Mouse (Mus musculus): ENCODE data around the gene Gcgr.
"Not testable (repeated sequence)": the region's sequence is repeated elsewhere in the genome, so short reads cannot be mapped to it uniquely, and the experiment has no call there.

Gcgr gene

GRCm38 (mm10) chr11:120501018-120501417 is 29.5 kb upstream of the Gcgr start:
- in situ Hi-C loops (cut with MboI; ENCODE audit: low pct_unique_long_range_greater_than_20kb in 1 of 2, low sequenced_read_pairs in 2 of 2, unreplicated experiment in 1 of 2), result no loop called here

GRCm38 (mm10) chr11:120501701-120502100 is 28.8 kb upstream of the Gcgr start:
- in situ Hi-C loops (cut with MboI; ENCODE audit: low pct_unique_long_range_greater_than_20kb in 1 of 2, low sequenced_read_pairs in 2 of 2, unreplicated experiment in 1 of 2), result no loop called here

GRCm38 (mm10) chr11:120505661-120506060 is 24.8 kb upstream of the Gcgr start:
- in situ Hi-C loops (cut with MboI; ENCODE audit: low pct_unique_long_range_greater_than_20kb in 1 of 2, low sequenced_read_pairs in 2 of 2, unreplicated experiment in 1 of 2), result no loop called here

- in situ Hi-C loops (cut with MboI; ENCODE audit: low pct_unique_long_range_greater_than_20kb in 1 of 2, low sequenced_read_pairs in 2 of 2, unreplicated experiment in 1 of 2), result no loop called here
Observed at GRCm38 (mm10) chr11:120506899-120507298, 23.6 kb upstream of the Gcgr start.

- in situ Hi-C loops (cut with MboI; ENCODE audit: low pct_unique_long_range_greater_than_20kb in 1 of 2, low sequenced_read_pairs in 2 of 2, unreplicated experiment in 1 of 2), result no loop called here
Observed at GRCm38 (mm10) chr11:120507611-120508289, 22.7 kb upstream of the Gcgr start.

- in situ Hi-C loops (cut with MboI; ENCODE audit: low pct_unique_long_range_greater_than_20kb in 1 of 2, low sequenced_read_pairs in 2 of 2, unreplicated experiment in 1 of 2), result no loop called here
Observed at GRCm38 (mm10) chr11:120508290-120508870, 22.1 kb upstream of the Gcgr start.

GRCm38 (mm10) chr11:120509940-120510339 is 20.6 kb upstream of the Gcgr start:
- in situ Hi-C loops (cut with MboI; ENCODE audit: low pct_unique_long_range_greater_than_20kb in 1 of 2, low sequenced_read_pairs in 2 of 2, unreplicated experiment in 1 of 2), result no loop called here

GRCm38 (mm10) chr11:120510375-120511030 is 20.0 kb upstream of the Gcgr start:
- in situ Hi-C loops (cut with MboI; ENCODE audit: low pct_unique_long_range_greater_than_20kb in 1 of 2, low sequenced_read_pairs in 2 of 2, unreplicated experiment in 1 of 2), result no loop called here

- in situ Hi-C loops (cut with MboI; ENCODE audit: low pct_unique_long_range_greater_than_20kb in 1 of 2, low sequenced_read_pairs in 2 of 2, unreplicated experiment in 1 of 2), result no loop called here
Observed at GRCm38 (mm10) chr11:120512790-120513453, 17.6 kb upstream of the Gcgr start.

- in situ Hi-C loops (cut with MboI; ENCODE audit: low pct_unique_long_range_greater_than_20kb in 1 of 2, low sequenced_read_pairs in 2 of 2, unreplicated experiment in 1 of 2), result not testable (repeated sequence)
Observed at GRCm38 (mm10) chr11:120514262-120514661, 16.2 kb upstream of the Gcgr start.

- in situ Hi-C loops (cut with MboI; ENCODE audit: low pct_unique_long_range_greater_than_20kb in 1 of 2, low sequenced_read_pairs in 2 of 2, unreplicated experiment in 1 of 2), result loop anchor here in 1 of 2 experiments (5.0 kb wide), 1 partner anchor 47 kb away; no protein-coding TSS in a partner anchor
Observed at GRCm38 (mm10) chr11:120515611-120516010, 14.9 kb upstream of the Gcgr start.

GRCm38 (mm10) chr11:120517147-120517546 is 13.4 kb upstream of the Gcgr start:
- in situ Hi-C loops (cut with MboI; ENCODE audit: low pct_unique_long_range_greater_than_20kb in 1 of 2, low sequenced_read_pairs in 2 of 2, unreplicated experiment in 1 of 2), result loop anchor here in 1 of 2 experiments (5.0 kb wide), 1 partner anchor 45 kb away; no protein-coding TSS in a partner anchor

- in situ Hi-C loops (cut with MboI; ENCODE audit: low pct_unique_long_range_greater_than_20kb in 1 of 2, low sequenced_read_pairs in 2 of 2, unreplicated experiment in 1 of 2), result loop anchor here in 1 of 2 experiments (5.0 kb wide), 1 partner anchor 44 kb away; no protein-coding TSS in a partner anchor
Observed at GRCm38 (mm10) chr11:120518027-120518426, 12.5 kb upstream of the Gcgr start.

GRCm38 (mm10) chr11:120518558-120518957 is 11.9 kb upstream of the Gcgr start:
- in situ Hi-C loops (cut with MboI; ENCODE audit: low pct_unique_long_range_greater_than_20kb in 1 of 2, low sequenced_read_pairs in 2 of 2, unreplicated experiment in 1 of 2), result loop anchor here in 1 of 2 experiments (5.0 kb wide), 1 partner anchor 44 kb away; no protein-coding TSS in a partner anchor

- in situ Hi-C loops (cut with MboI; ENCODE audit: low pct_unique_long_range_greater_than_20kb in 1 of 2, low sequenced_read_pairs in 2 of 2, unreplicated experiment in 1 of 2), result loop anchor here in 1 of 2 experiments (5.0 kb wide), 1 partner anchor 43 kb away; no protein-coding TSS in a partner anchor
Observed at GRCm38 (mm10) chr11:120519738-120520137, 10.8 kb upstream of the Gcgr start.

GRCm38 (mm10) chr11:120520498-120520897 is 10.0 kb upstream of the Gcgr start:
- in situ Hi-C loops (cut with MboI; ENCODE audit: low pct_unique_long_range_greater_than_20kb in 1 of 2, low sequenced_read_pairs in 2 of 2, unreplicated experiment in 1 of 2), result no loop called here

- in situ Hi-C loops (cut with MboI; ENCODE audit: low pct_unique_long_range_greater_than_20kb in 1 of 2, low sequenced_read_pairs in 2 of 2, unreplicated experiment in 1 of 2), result no loop called here
Observed at GRCm38 (mm10) chr11:120520967-120521540, 9.4 kb upstream of the Gcgr start.

GRCm38 (mm10) chr11:120522581-120522980 is 7.9 kb upstream of the Gcgr start:
- in situ Hi-C loops (cut with MboI; ENCODE audit: low pct_unique_long_range_greater_than_20kb in 1 of 2, low sequenced_read_pairs in 2 of 2, unreplicated experiment in 1 of 2), result no loop called here

All from mouse embryonic stem cell (cell line).